Mouse (Mus musculus): Measurements from ENCODE around the gene Srgap2. TPM values are rescaled to one million over a fixed set of nuclear protein-coding genes. Genes with fewer than 3 reads are reported as not detected.

Srgap2 gene
- polyA plus RNA-seq, 1 experiment from 2014 or later: 20.8 TPM

DNA sequence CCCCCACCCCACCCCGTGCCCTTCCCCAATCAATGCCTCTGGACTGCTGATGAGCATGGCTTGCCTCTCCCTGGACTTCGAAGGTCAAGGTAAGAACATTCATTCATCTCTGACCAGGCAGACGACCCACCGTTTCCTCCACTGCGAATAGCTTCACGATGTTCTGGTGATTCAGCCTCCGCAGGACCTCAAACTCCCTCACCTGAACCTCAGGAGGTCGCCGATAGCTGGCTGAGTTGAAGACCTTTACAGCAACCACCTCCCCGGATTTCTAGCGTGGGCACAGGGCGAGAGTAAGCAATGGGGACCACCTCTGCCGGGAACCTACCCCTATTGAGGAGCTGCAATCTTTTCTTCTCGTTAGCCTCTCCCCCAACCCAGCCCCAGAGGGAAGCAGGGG, 251.6 kb downstream of the Srgap2 start:
- Histone ChIP-seq H3K27ac (ENCODE audit: low read depth, low read length) (no peak overlapping the region), H3K9ac (ENCODE audit: low read depth, low read length) (no peak overlapping the region), H3K36me3 (ENCODE audit: control insufficient read depth, insufficient read depth, low read length) (no peaks in the 10 kb centered on the region), H3K27me3 (ENCODE audit: control insufficient read depth, insufficient read depth, low read length) (no peaks in the 10 kb centered on the region), H3K9me3 (ENCODE audit: control insufficient read depth, low read length) (no peaks in the 10 kb centered on the region), H3K4me2 (replicated peaks; ENCODE audit: low read depth, low read length) (no peak overlapping the region), H3K4me1 (ENCODE audit: control insufficient read depth, insufficient read depth, low read length) (peaks cover 8% of the 10 kb centered on the region), H3K4me3 (ENCODE audit: low read length) (no peak overlapping the region)
- ATAC-seq (ENCODE audit: low FRiP score, low TSS enrichment): no peak
- WGBS: 74% methylated on average over 14 of the region's 14 CpGs

- H3K9me3 ChIP-seq (ENCODE audit: control insufficient read depth, low read length): no peaks in the 10 kb centered on the region
- no peak overlapping the region for H3K27ac ChIP-seq (ENCODE audit: low read depth, low read length)
- no peaks in the 10 kb centered on the region for H3K27me3 ChIP-seq (ENCODE audit: control insufficient read depth, insufficient read depth, low read length)
- 42% methylated on average over 22 of the region's 22 CpGs for WGBS
- H3K9ac ChIP-seq (ENCODE audit: low read depth, low read length): no peak overlapping the region
- H3K4me2 ChIP-seq (replicated peaks; ENCODE audit: low read depth, low read length): no peak overlapping the region
- H3K4me3 ChIP-seq (ENCODE audit: low read length): no peak overlapping the region
- peak; percentile 37; the same call in 1 of the 2 replicates for ATAC-seq (ENCODE audit: low FRiP score, low TSS enrichment)
- no peaks in the 10 kb centered on the region for H3K36me3 ChIP-seq (ENCODE audit: control insufficient read depth, insufficient read depth, low read length)
- H3K4me1 ChIP-seq (ENCODE audit: control insufficient read depth, insufficient read depth, low read length): peaks cover 8% of the 10 kb centered on the region
Observed at GRCm38 (mm10) chr1:131274725-131275539, 252.2 kb downstream of the Srgap2 start.

DNA sequence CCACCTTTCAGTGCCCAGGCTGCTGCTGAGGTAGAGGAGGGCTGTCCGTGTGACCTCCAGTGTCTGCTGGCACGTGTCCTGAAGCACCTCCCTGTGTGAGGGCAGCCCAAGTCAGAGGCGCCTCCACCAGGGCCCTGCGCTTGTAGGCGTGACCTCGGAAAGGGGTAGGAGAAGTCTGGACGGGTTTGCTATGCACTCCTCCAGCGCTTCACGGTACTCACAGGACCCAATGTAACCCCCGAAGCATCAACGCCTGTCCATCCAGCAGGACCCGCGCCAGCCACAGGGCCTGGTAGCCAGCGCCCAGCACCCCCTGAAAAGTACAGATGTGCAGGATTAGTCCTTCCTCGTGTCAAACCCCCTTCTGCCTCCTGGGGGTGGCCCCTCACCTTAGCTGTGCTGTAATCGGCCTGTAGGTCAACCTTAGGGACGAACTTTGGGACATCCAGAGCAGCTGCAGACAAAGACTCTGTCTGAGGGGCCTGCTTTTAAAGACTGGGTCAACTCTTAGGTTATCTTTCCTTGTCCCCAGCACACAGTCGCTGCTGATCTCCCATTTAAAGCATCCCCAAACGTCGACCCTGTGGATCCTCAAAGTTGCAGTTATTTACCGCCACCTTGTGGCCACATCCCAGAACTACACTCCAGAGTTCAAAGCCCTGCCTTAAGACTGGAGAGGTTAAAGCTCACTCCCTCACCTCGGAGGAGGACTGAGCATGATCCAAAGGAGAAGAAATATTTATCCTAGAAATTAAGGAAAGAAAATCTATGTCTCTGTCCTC, 257.2 kb downstream of the Srgap2 start:
- no peak overlapping the region for H3K4me2 ChIP-seq (replicated peaks; ENCODE audit: low read depth, low read length)
- ATAC-seq (ENCODE audit: low FRiP score, low TSS enrichment): peak; percentile 17; the same call in 1 of the 2 replicates
- H3K27ac ChIP-seq (ENCODE audit: low read depth, low read length): no peak overlapping the region
- H3K9ac ChIP-seq (ENCODE audit: low read depth, low read length): no peak overlapping the region
- no peaks in the 10 kb centered on the region for H3K27me3 ChIP-seq (ENCODE audit: control insufficient read depth, insufficient read depth, low read length)
- H3K36me3 ChIP-seq (ENCODE audit: control insufficient read depth, insufficient read depth, low read length): no peaks in the 10 kb centered on the region
- no peak overlapping the region for H3K4me3 ChIP-seq (ENCODE audit: low read length)
- no peaks in the 10 kb centered on the region for H3K4me1 ChIP-seq (ENCODE audit: control insufficient read depth, insufficient read depth, low read length)
- 41% methylated on average over 22 of the region's 22 CpGs for WGBS
- H3K9me3 ChIP-seq (ENCODE audit: control insufficient read depth, low read length): no peaks in the 10 kb centered on the region

DNA sequence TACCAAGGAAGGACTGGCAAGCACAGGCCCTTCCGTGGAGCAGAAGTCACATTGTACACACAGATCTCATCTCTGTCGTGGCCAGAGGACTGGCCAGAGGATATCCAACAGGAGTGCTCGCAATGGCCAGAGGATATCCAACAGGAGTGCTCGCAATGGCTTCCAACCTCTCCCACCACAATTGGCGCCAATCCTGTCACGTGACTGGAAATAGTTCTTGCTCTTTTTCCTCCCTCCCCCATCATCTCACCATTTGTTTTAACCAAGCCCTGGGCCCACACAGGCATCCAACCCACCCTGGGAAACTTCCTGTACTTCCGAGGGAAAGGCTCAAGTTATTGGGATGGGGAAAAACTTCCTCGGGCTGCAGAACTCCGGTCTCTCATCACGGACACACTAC, 258.4 kb downstream of the Srgap2 start:
- WGBS: 84% methylated on average over 10 of the region's 10 CpGs
- H3K36me3 ChIP-seq (ENCODE audit: control insufficient read depth, insufficient read depth, low read length): no peaks in the 10 kb centered on the region
- H3K27ac ChIP-seq (ENCODE audit: low read depth, low read length): no peak overlapping the region
- H3K4me1 ChIP-seq (ENCODE audit: control insufficient read depth, insufficient read depth, low read length): no peaks in the 10 kb centered on the region
- H3K9me3 ChIP-seq (ENCODE audit: control insufficient read depth, low read length): no peaks in the 10 kb centered on the region
- no peaks in the 10 kb centered on the region for H3K27me3 ChIP-seq (ENCODE audit: control insufficient read depth, insufficient read depth, low read length)
- H3K4me3 ChIP-seq (ENCODE audit: low read length): no peak overlapping the region
- no peak overlapping the region for H3K4me2 ChIP-seq (replicated peaks; ENCODE audit: low read depth, low read length)
- no peak overlapping the region for H3K9ac ChIP-seq (ENCODE audit: low read depth, low read length)
- no peak for ATAC-seq (ENCODE audit: low FRiP score, low TSS enrichment)

- Histone ChIP-seq H3K9ac (ENCODE audit: low read depth, low read length) (no peak overlapping the region), H3K4me2 (replicated peaks; ENCODE audit: low read depth, low read length) (no peak overlapping the region), H3K27me3 (ENCODE audit: control insufficient read depth, insufficient read depth, low read length) (no peaks in the 10 kb centered on the region), H3K9me3 (ENCODE audit: control insufficient read depth, low read length) (no peaks in the 10 kb centered on the region), H3K4me1 (ENCODE audit: control insufficient read depth, insufficient read depth, low read length) (no peaks in the 10 kb centered on the region), H3K36me3 (ENCODE audit: control insufficient read depth, insufficient read depth, low read length) (no peaks in the 10 kb centered on the region), H3K4me3 (ENCODE audit: low read length) (no peak overlapping the region), H3K27ac (ENCODE audit: low read depth, low read length) (no peak overlapping the region)
- WGBS: 80% methylated on average over 12 of the region's 12 CpGs
- no peak for ATAC-seq (ENCODE audit: low FRiP score, low TSS enrichment)
Observed at GRCm38 (mm10) chr1:131263905-131264304, 263.2 kb downstream of the Srgap2 start.

- WGBS: 33% methylated on average over 10 of the region's 10 CpGs
- no peaks in the 10 kb centered on the region for H3K27me3 ChIP-seq (ENCODE audit: control insufficient read depth, insufficient read depth, low read length)
- no peak for ATAC-seq (ENCODE audit: low FRiP score, low TSS enrichment)
Observed at GRCm38 (mm10) chr1:131260309-131260656, 266.9 kb downstream of the Srgap2 start.

GRCm38 (mm10) chr1:131259632-131260308, 267.4 kb downstream of the Srgap2 start:
- WGBS: 70% methylated on average over 10 of the region's 10 CpGs
- ATAC-seq (ENCODE audit: low FRiP score, low TSS enrichment): no peak
- H3K27me3 ChIP-seq (ENCODE audit: control insufficient read depth, insufficient read depth, low read length): no peaks in the 10 kb centered on the region

More at GRCm38 (mm10) chr1:131260309-131260656, 266.9 kb downstream of the Srgap2 start:
- no peaks in the 10 kb centered on the region for H3K4me1 ChIP-seq (ENCODE audit: control insufficient read depth, insufficient read depth, low read length)
- H3K4me3 ChIP-seq (ENCODE audit: low read length): no peak overlapping the region
- H3K27ac ChIP-seq (ENCODE audit: low read depth, low read length): no peak overlapping the region
- H3K36me3 ChIP-seq (ENCODE audit: control insufficient read depth, insufficient read depth, low read length): no peaks in the 10 kb centered on the region
- H3K9ac ChIP-seq (ENCODE audit: low read depth, low read length): no peak overlapping the region
- no peak overlapping the region for H3K4me2 ChIP-seq (replicated peaks; ENCODE audit: low read depth, low read length)
- no peaks in the 10 kb centered on the region for H3K9me3 ChIP-seq (ENCODE audit: control insufficient read depth, low read length)

DNA sequence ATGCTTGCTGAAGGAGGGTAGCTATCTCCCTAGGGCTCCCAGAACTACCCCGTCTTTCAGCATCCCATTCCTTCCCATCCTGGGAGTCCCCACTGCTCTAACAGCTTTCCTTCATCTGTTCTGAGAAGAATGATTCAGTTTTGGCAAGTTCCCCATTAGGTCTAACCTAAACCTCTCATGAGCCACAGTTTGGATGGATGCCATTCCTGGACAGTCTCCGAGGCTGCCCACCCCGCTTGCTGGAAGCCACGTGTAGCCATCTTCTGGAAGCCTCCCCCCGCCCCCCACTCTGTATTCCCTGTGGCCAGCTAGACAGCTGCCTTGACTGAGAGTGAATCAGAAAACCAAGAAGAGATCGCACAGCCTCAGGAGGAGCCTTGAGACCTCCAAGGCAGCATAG, 269.9 kb downstream of the Srgap2 start:
- H3K27me3 ChIP-seq (ENCODE audit: control insufficient read depth, insufficient read depth, low read length): no peaks in the 10 kb centered on the region
- no peaks in the 10 kb centered on the region for H3K9me3 ChIP-seq (ENCODE audit: control insufficient read depth, low read length)
- 87% methylated on average over 6 of the region's 6 CpGs for WGBS
- no peaks in the 10 kb centered on the region for H3K4me1 ChIP-seq (ENCODE audit: control insufficient read depth, insufficient read depth, low read length)
- H3K36me3 ChIP-seq (ENCODE audit: control insufficient read depth, insufficient read depth, low read length): no peaks in the 10 kb centered on the region
- no peak overlapping the region for H3K9ac ChIP-seq (ENCODE audit: low read depth, low read length)
- no peak overlapping the region for H3K27ac ChIP-seq (ENCODE audit: low read depth, low read length)
- ATAC-seq (ENCODE audit: low FRiP score, low TSS enrichment): no peak
- H3K4me3 ChIP-seq (ENCODE audit: low read length): no peak overlapping the region
- H3K4me2 ChIP-seq (replicated peaks; ENCODE audit: low read depth, low read length): no peak overlapping the region

More at GRCm38 (mm10) chr1:131259632-131260308, 267.4 kb downstream of the Srgap2 start:
- no peak overlapping the region for H3K4me2 ChIP-seq (replicated peaks; ENCODE audit: low read depth, low read length)
- H3K9ac ChIP-seq (ENCODE audit: low read depth, low read length): no peak overlapping the region
- no peak overlapping the region for H3K4me3 ChIP-seq (ENCODE audit: low read length)
- H3K36me3 ChIP-seq (ENCODE audit: control insufficient read depth, insufficient read depth, low read length): no peaks in the 10 kb centered on the region
- no peaks in the 10 kb centered on the region for H3K9me3 ChIP-seq (ENCODE audit: control insufficient read depth, low read length)
- no peaks in the 10 kb centered on the region for H3K4me1 ChIP-seq (ENCODE audit: control insufficient read depth, insufficient read depth, low read length)
- no peak overlapping the region for H3K27ac ChIP-seq (ENCODE audit: low read depth, low read length)
